Mouse (Mus musculus) liver, postnatal 0 days (tissue): ENCODE measurements around the gene Aacs. TPM values are rescaled to one million over a fixed set of nuclear protein-coding genes. Genes with fewer than 3 reads are reported as not detected.

Experiments
- ATAC-seq: fragments of 200-750 bp; cut with Nextera tagmentation; 2 replicates; pipeline ENCODE4 v1.8.0; 2017; ENCODE audit warnings: mild to moderate bottlenecking, moderate library complexity
- DNase-seq: peaks from one replicate; pipeline ENCODE4 v3.0.0-alpha.2; 2016
- H3K27ac ChIP-seq: fragments of 300-500 bp; sonication (generic); 2 replicates; pipeline ENCODE4 v1.5.1; 2014; ENCODE audit warnings: antibody characterized with exemption, moderate library complexity, mild to moderate bottlenecking, low read depth
- H3K27me3 ChIP-seq: fragments of 300-500 bp; sonication (generic); 2 replicates; pipeline ENCODE4 v1.6.1; 2014; ENCODE audit warnings: low read length, control low read depth, mixed read lengths; ENCODE audit not compliant: insufficient read depth
- H3K36me3 ChIP-seq: fragments of 300-500 bp; sonication (generic); replicated peaks from 2 replicates; pipeline ENCODE4 v1.6.1; 2014; ENCODE audit warnings: mild to moderate bottlenecking, control low read depth, low read length, moderate library complexity, mixed read lengths; ENCODE audit not compliant: insufficient read depth
- H3K4me1 ChIP-seq: fragments of 300-500 bp; sonication (generic); 2 replicates; pipeline ENCODE4 v1.6.1; 2014; ENCODE audit warnings: antibody characterized with exemption, mild to moderate bottlenecking, control low read depth; ENCODE audit not compliant: insufficient read depth
- H3K4me2 ChIP-seq: fragments of 300-500 bp; sonication (generic); 2 replicates; pipeline ENCODE4 v1.6.1; 2014; ENCODE audit warnings: low read depth, mild to moderate bottlenecking, low read length, moderate library complexity, mixed read lengths
- H3K4me3 ChIP-seq: fragments of 300-500 bp; sonication (generic); 2 replicates; pipeline ENCODE4 v1.5.1; 2014; ENCODE audit warnings: low read depth, low read length
- H3K9ac ChIP-seq: fragments of 300-500 bp; sonication (generic); replicated peaks from 2 replicates; pipeline ENCODE4 v1.6.1; 2014; ENCODE audit warnings: mild to moderate bottlenecking, moderate library complexity
- H3K9me3 ChIP-seq: fragments of 300-500 bp; sonication (generic); 2 replicates; pipeline ENCODE4 v1.6.1; 2016; ENCODE audit warnings: mild to moderate bottlenecking, control low read depth, low read length, mixed read lengths
- CTCF ChIP-seq: sonication (generic); IDR thresholded peaks from 2 replicates; pipeline ENCODE4 v1.5.1; 2016; ENCODE audit warnings: antibody characterized with exemption, low read depth
- EP300 ChIP-seq: IDR thresholded peaks from 2 replicates; pipeline ENCODE4 v1.6.1; 2016; ENCODE audit warnings: antibody characterized with exemption, low read depth, mild to moderate bottlenecking
- WGBS: fragments of 180-500 bp; shearing (Covaris S2); extraction: QIAGEN DNeasy Blood & Tissue Kit; methylation state at CpG from one replicate; pipeline ENCODE4 v1.1.7; 2014; ENCODE audit not compliant: insufficient replicate concordance; 5-methylcytosine and 5-hydroxymethylcytosine counted together
- polyA plus RNA-seq: library from polyadenylated mRNA; unstranded; fragments of >200 nt; fragmentation: Nextera tagmentation; extraction: Ambion mirVana; gene quantifications from 2 replicates; pipeline ENCODE4 v1.2.1, GENCODE M21; 2015

The Aacs gene
- polyA plus RNA-seq, 1 experiment from 2014 or later: 4.6 TPM

- DNase-seq (no peak), ATAC-seq (no peak)
- TF ChIP-seq CTCF (no peak), EP300 (no peak)
- Histone ChIP-seq H3K9me3 (no peaks in the 10 kb centered on the region), H3K36me3 (no peaks in the 10 kb centered on the region), H3K9ac (no peak overlapping the region), H3K4me3 (no peak overlapping the region), H3K4me1 (no peaks in the 10 kb centered on the region; the same call in 1 of the 2 replicates), H3K27ac (no peak overlapping the region), H3K27me3 (peaks cover 67% of the 10 kb centered on the region), H3K4me2 (peak overlapping the region; percentile 22; the same call in 1 of the 2 replicates)
- WGBS: 1% methylated on average over 43 of the region's 64 CpGs
These were observed 57.1 kb downstream of the Aacs start for GRCm38 (mm10) chr5:125532545-125533224.

DNA sequence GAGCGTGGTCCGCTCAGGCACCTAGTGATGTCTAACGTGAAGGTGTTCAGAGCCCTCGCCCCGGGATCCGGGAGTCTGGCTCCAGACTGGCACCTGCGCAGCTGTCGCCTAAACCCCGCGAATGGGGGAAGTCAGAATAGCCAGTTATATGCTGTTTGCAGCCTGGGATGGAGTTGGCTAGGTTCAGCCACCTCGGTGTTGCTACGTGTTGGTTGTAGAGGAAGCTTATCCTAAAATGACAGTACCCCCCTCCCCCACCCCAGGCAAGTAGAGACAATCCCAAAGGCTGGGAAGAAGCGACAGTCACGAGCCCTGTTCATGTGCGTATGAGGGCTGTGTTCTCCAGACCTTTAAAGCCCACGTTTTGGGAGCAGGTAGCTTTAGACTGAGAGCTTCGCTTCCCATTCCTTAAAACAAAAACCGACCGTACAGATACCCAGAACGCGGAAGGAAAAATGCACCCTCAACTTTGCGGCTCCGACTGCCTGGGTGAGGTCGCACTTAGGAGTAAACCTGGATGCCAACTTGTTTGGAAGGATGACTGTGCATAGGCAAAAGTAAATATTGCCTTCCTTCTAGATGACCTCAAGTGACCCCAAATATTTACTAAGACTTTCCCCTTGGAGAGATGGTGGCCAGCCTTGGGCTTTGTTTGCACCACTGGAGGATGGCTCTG is 57.7 kb downstream of the Aacs start:
- ATAC-seq: no peak
- TF ChIP-seq EP300 (no peak), CTCF (no peak)
- Histone ChIP-seq H3K9me3 (no peaks in the 10 kb centered on the region), H3K27me3 (peaks cover 67% of the 10 kb centered on the region), H3K9ac (no peak overlapping the region), H3K4me3 (no peak overlapping the region), H3K27ac (no peak overlapping the region), H3K4me1 (no peaks in the 10 kb centered on the region; the same call in 1 of the 2 replicates), H3K4me2 (no peak overlapping the region), H3K36me3 (no peaks in the 10 kb centered on the region)
- no peak for DNase-seq
- 4% methylated on average over 24 of the region's 24 CpGs for WGBS

DNA sequence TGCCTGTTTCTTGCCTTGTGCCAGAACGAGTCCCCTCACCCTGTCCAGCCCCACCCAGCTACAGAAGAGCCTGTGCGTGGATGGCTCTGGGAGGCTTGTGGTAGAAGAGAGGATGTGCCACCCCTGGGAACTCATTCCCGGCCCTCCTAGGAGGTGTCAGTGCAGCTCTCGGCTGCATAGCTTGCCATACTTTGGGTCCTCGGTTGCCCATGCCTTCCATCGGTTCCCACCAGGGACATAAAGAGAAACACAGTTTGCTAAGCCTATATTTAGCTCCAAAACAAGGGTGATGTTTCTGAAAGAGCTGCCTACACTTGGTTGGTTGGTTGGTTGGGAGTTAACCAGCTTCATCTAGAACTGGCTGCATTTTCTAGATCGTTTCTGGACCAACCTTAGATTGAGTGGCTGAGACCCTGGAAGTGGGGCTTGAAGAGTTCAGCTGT is 58.6 kb downstream of the Aacs start:
- no peak for ATAC-seq
- TF ChIP-seq CTCF: no peak
- TF ChIP-seq EP300: no peak
- Histone ChIP-seq H3K36me3 (no peaks in the 10 kb centered on the region), H3K4me3 (no peak overlapping the region), H3K4me2 (no peak overlapping the region), H3K4me1 (no peaks in the 10 kb centered on the region; the same call in 1 of the 2 replicates), H3K27me3 (peaks cover 60% of the 10 kb centered on the region), H3K27ac (no peak overlapping the region), H3K9ac (no peak overlapping the region), H3K9me3 (no peaks in the 10 kb centered on the region)
- no peak for DNase-seq
- WGBS: 10% methylated on average over 7 of the region's 7 CpGs

- Histone ChIP-seq H3K4me2 (no peak overlapping the region), H3K9ac (no peak overlapping the region), H3K27ac (no peak overlapping the region), H3K9me3 (no peaks in the 10 kb centered on the region), H3K36me3 (no peaks in the 10 kb centered on the region), H3K27me3 (peaks cover 54% of the 10 kb centered on the region), H3K4me1 (no peaks in the 10 kb centered on the region; the same call in 1 of the 2 replicates), H3K4me3 (no peak overlapping the region)
- no peak for ATAC-seq
- no peak for TF ChIP-seq CTCF
- TF ChIP-seq EP300: no peak
- WGBS: 3% methylated on average over 26 of the region's 26 CpGs
- no peak for DNase-seq
These were observed 59.2 kb downstream of the Aacs start for GRCm38 (mm10) chr5:125534611-125535324.

- WGBS: 87% methylated on average over 2 of the region's 2 CpGs
- Histone ChIP-seq H3K4me3 (no peak overlapping the region), H3K9me3 (no peaks in the 10 kb centered on the region), H3K4me1 (no peaks in the 10 kb centered on the region), H3K4me2 (no peak overlapping the region), H3K36me3 (no peaks in the 10 kb centered on the region), H3K27ac (no peak overlapping the region), H3K9ac (no peak overlapping the region), H3K27me3 (no peaks in the 10 kb centered on the region)
- no peak for DNase-seq
- TF ChIP-seq CTCF (peak; percentile 33), EP300 (no peak)
- no peak for ATAC-seq
These were observed 69.5 kb downstream of the Aacs start for GRCm38 (mm10) chr5:125545090-125545489.

DNA sequence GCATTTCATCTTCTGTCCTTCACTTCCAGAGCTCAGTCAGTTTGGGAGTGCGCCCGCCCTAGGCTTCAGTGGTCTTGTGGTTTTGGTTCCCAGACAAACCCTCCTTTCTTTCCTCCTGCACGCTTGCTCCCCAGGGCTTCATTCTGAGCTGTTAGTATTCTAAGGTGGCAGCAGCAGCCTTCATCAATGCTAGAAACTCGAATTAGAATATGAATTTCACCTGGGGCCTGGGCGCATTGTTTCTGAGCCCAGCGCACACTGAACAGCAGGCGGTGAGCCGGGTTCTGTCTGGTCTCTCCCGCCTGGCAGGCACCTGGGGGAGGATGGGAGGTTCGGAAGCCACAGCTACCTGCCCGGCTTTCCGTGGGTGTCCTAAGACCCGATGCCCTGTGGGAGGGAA is 70.7 kb downstream of the Aacs start:
- Histone ChIP-seq H3K4me1 (no peaks in the 10 kb centered on the region), H3K36me3 (no peaks in the 10 kb centered on the region), H3K9me3 (no peaks in the 10 kb centered on the region), H3K4me3 (no peak overlapping the region), H3K9ac (no peak overlapping the region), H3K27ac (no peak overlapping the region), H3K27me3 (no peaks in the 10 kb centered on the region), H3K4me2 (no peak overlapping the region)
- 36% methylated on average over 13 of the region's 13 CpGs for WGBS
- DNase-seq (no peak), ATAC-seq (no peak)
- TF ChIP-seq EP300 (no peak), CTCF (no peak)
